Mouse (Mus musculus): ENCODE measurements around the gene Zfp935. TPM values are rescaled to one million over a fixed set of nuclear protein-coding genes. Genes with fewer than 3 reads are reported as not detected.

The Zfp935 gene
- polyA plus RNA-seq (2017; shearing (Covaris generic)), result not detected

GRCm38 (mm10) chr13:62558189-62559110, at the start of gene Zfp935:
Zfp935 (minus strand) TSS chr13:62558511.

GRCm38 (mm10) chr13:62571099-62571498, 12.8 kb upstream of the Zfp935 start, which contains the start of gene Zfp934:
Zfp934 (minus strand) TSS chr13:62571199.

GRCm38 (mm10) chr13:62466424-62467334, 91.6 kb downstream of the Zfp935 start, which contains the start of gene Gm49359:
Gm49359 (minus strand) TSS chr13:62466832.

Other genes with a start within 250 kb of the Zfp935 start
- gene Gm3604, start 175.3 kb downstream of the Zfp935 start, polyA plus RNA-seq (2017; shearing (Covaris generic)), result 1.3 TPM
- 7.4 TPM for gene Gm49359, start 91.7 kb downstream of the Zfp935 start, polyA plus RNA-seq (2017; shearing (Covaris generic))
- 3.6 TPM for gene Zfp934, start 12.7 kb upstream of the Zfp935 start, polyA plus RNA-seq (2017; shearing (Covaris generic))
- gene 6720489N17Rik, start 65.7 kb upstream of the Zfp935 start, polyA plus RNA-seq (2017; shearing (Covaris generic)), result 0.75 TPM
- 7.5 TPM for gene Platr25, start 202.2 kb upstream of the Zfp935 start, polyA plus RNA-seq (2017; shearing (Covaris generic))
- 0.79 TPM for gene Gm5141, start 227.3 kb upstream of the Zfp935 start, polyA plus RNA-seq (2017; shearing (Covaris generic))